Mouse (Mus musculus): Measurements from ENCODE around the gene Zfp37.

DNA sequence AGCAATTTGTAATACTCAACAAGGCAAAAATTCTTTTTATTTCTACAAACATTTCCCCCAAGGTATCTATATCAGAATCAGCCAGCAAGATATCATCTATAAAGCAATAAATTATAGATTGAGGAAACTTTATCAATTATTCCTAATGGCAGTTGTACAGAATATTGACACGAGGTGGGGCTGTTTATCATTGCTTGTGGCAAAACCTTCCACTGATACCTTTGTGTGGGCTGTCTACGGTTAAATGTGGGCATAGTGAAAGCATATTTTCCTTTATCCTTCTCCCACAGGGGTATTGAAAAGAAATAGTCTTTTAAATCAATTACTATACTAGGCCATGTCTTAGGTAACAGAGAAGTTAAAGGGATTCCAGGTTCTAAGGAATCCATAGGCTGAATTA lies 17.4 kb downstream of the Zfp37 start:
- TF ChIP-seq POLR2A (IDR thresholded peaks at IDR 0.05; ENCODE audit: borderline replicate concordance, low read depth, low read length) = no peak
- no peak for TF ChIP-seq CTCF (IDR thresholded peaks at IDR 0.05; ENCODE audit: low read depth, low read length)

Data from bone marrow macrophage, adult 2 months (primary cell).